Comparison of ENCODE assay signal across 22 mouse cellular contexts in genomic region chr3:89603300-89603699, GRCm38 (mm10).
"Had no signal": no experiment of that assay in that cellular context is flagged by ENCODE, and none has a peak within 500 bp of the region (broad histone marks: within the 10 kb centered on the region; RNA-seq: fewer than 3 reads in every experiment).

No protein-coding gene starts in this region.

- H3K36me3 ChIP-seq: limb, embryonic 12.5 days; limb, embryonic 15.5 days; midbrain, embryonic 12.5 days; midbrain, embryonic 15.5 days; neural tube, embryonic 12.5 days; neural tube, embryonic 15.5 days; stomach, embryonic 15.5 days had no signal

- DNase-seq: kidney, adult 18-20 months; kidney, adult 9 months; kidney, postnatal 14 days; kidney, postnatal 4 days; left cerebral cortex, postnatal 4 days; liver, postnatal 0 days; lung, embryonic 14.5 days; retina, postnatal 1 day; right cerebral cortex, postnatal 4 days; thymus, postnatal 25 days had no signal

- H3K4me2 ChIP-seq: limb, embryonic 12.5 days; limb, embryonic 15.5 days; liver, embryonic 11.5 days; lung, embryonic 14.5 days; midbrain, embryonic 12.5 days; midbrain, embryonic 15.5 days; neural tube, embryonic 12.5 days; neural tube, embryonic 15.5 days; stomach, embryonic 15.5 days had no signal

- H3K4me3 ChIP-seq: limb, embryonic 12.5 days; limb, embryonic 15.5 days; midbrain, embryonic 12.5 days; midbrain, embryonic 15.5 days; neural tube, embryonic 12.5 days; neural tube, embryonic 15.5 days; stomach, embryonic 15.5 days had no signal

- ATAC-seq: intestine, embryonic 16.5 days; liver, postnatal 0 days; lung, postnatal 0 days; midbrain, embryonic 15.5 days had no signal

- H3K27ac ChIP-seq: limb, embryonic 12.5 days; limb, embryonic 15.5 days; liver, embryonic 14.5 days; macrophage; midbrain, embryonic 12.5 days; neural tube, embryonic 12.5 days; neural tube, embryonic 15.5 days; stomach, embryonic 15.5 days had no signal

- H3K27me3 ChIP-seq: limb, embryonic 12.5 days; limb, embryonic 15.5 days; midbrain, embryonic 12.5 days; midbrain, embryonic 15.5 days; neural tube, embryonic 12.5 days; neural tube, embryonic 15.5 days; stomach, embryonic 15.5 days had no signal

- H3K9ac ChIP-seq: limb, embryonic 12.5 days; limb, embryonic 15.5 days; liver, embryonic 14.5 days; liver, postnatal 0 days; lung, embryonic 14.5 days; midbrain, embryonic 12.5 days; midbrain, embryonic 15.5 days; neural tube, embryonic 12.5 days; neural tube, embryonic 15.5 days; stomach, embryonic 15.5 days had no signal

- H3K9me3 ChIP-seq: limb, embryonic 15.5 days; midbrain, embryonic 15.5 days; neural tube, embryonic 15.5 days; stomach, embryonic 15.5 days had no signal
